Mouse (Mus musculus) ZHBTc4 (cell line): ENCODE results near the gene P2rx2.

ENCODE experiments used
- DNase-seq: peaks from one replicate; pipeline ENCODE4 v3.0.0-alpha.2; 2011; ENCODE audit warnings: low read depth, low spot score

The P2rx2 gene

GRCm38 (mm10) chr5:110338792-110339191 is 4.2 kb downstream of the P2rx2 start:
- no peak for DNase-seq

GRCm38 (mm10) chr5:110330508-110330907 is 12.5 kb downstream of the P2rx2 start:
- DNase-seq, result no peak

GRCm38 (mm10) chr5:110313127-110313526 is 29.9 kb downstream of the P2rx2 start:
- no peak for DNase-seq

- DNase-seq, result no peak
Measured at GRCm38 (mm10) chr5:110308861-110309260, 34.2 kb downstream of the P2rx2 start.

- DNase-seq, result no peak
Measured at GRCm38 (mm10) chr5:110300591-110300990, 42.4 kb downstream of the P2rx2 start.

- DNase-seq, result no peak
Measured at GRCm38 (mm10) chr5:110296637-110297036, 46.4 kb downstream of the P2rx2 start.

- no peak for DNase-seq
Measured at GRCm38 (mm10) chr5:110291649-110292048, 51.4 kb downstream of the P2rx2 start.
